Mouse (Mus musculus): ENCODE results near the gene Adprhl2. TPM values are rescaled to one million over a fixed set of nuclear protein-coding genes. Genes with fewer than 3 reads are reported as not detected.

Adprhl2 gene
- polyA plus RNA-seq, 1 experiment from 2014 or later = 25.1 TPM

- Histone ChIP-seq H3K4me1 (ENCODE audit: control insufficient read depth in 2 of 2, insufficient read depth in 2 of 2, low read length in 2 of 2) (peaks cover 7 to 8% of the 10 kb centered on the region in 2 experiments; a peak in 2 of 4 replicates), H3K9ac (ENCODE audit: low read length) (no peak overlapping the region), H3K9me3 (ENCODE audit: control insufficient read depth, low read length) (no peaks in the 10 kb centered on the region), H3K36me3 (ENCODE audit: control insufficient read depth, insufficient read depth, low read length) (no peaks in the 10 kb centered on the region), H3K27me3 (ENCODE audit: control insufficient read depth, insufficient read depth, low read length) (peaks cover 24% of the 10 kb centered on the region), H3K27ac (replicated peaks in 1 of 2; ENCODE audit: control insufficient read depth in 1 of 2, insufficient read depth in 1 of 2, low read depth in 2 of 2, low read length in 2 of 2) (no peak overlapping the region), H3K4me2 (ENCODE audit: low read length) (no peak overlapping the region), H3K4me3 (ENCODE audit: control insufficient read depth in 1 of 2, insufficient read depth in 1 of 2, low read depth in 1 of 2, low read length in 2 of 2) (no peak overlapping the region)
- WGBS = 19% methylated on average over 6 of the region's 6 CpGs
- no peak for ATAC-seq (ENCODE audit: insufficient number of reproducible peaks, insufficient read depth, low FRiP score, low read depth)
Measured at GRCm38 (mm10) chr4:126326036-126326435, 4.5 kb upstream of the Adprhl2 start.

- no peak for ATAC-seq (ENCODE audit: insufficient number of reproducible peaks, insufficient read depth, low FRiP score, low read depth)
- H3K4me2 ChIP-seq (ENCODE audit: low read length) = peak within 1 kb of the TSS; percentile 54
Measured at GRCm38 (mm10) chr4:126325281-126325861, 3.9 kb upstream of the Adprhl2 start, which contains the start of gene Tekt2. TSS of gene Tekt2 (minus strand) at chr4:126325688.

GRCm38 (mm10) chr4:126324861-126325260 is 3.4 kb upstream of the Adprhl2 start:
- no peak for ATAC-seq (ENCODE audit: insufficient number of reproducible peaks, insufficient read depth, low FRiP score, low read depth)
- Histone ChIP-seq H3K4me2 (ENCODE audit: low read length) (peak overlapping the region; percentile 54), H3K36me3 (ENCODE audit: control insufficient read depth, insufficient read depth, low read length) (no peaks in the 10 kb centered on the region), H3K4me3 (ENCODE audit: control insufficient read depth in 1 of 2, insufficient read depth in 1 of 2, low read depth in 1 of 2, low read length in 2 of 2) (no peak overlapping the region), H3K27ac (replicated peaks in 1 of 2; ENCODE audit: control insufficient read depth in 1 of 2, insufficient read depth in 1 of 2, low read depth in 2 of 2, low read length in 2 of 2) (no peak overlapping the region), H3K9me3 (ENCODE audit: control insufficient read depth, low read length) (no peaks in the 10 kb centered on the region), H3K4me1 (ENCODE audit: control insufficient read depth in 2 of 2, insufficient read depth in 2 of 2, low read length in 2 of 2) (peaks cover 11 to 15% of the 10 kb centered on the region in 2 experiments), H3K9ac (ENCODE audit: low read length) (no peak overlapping the region), H3K27me3 (ENCODE audit: control insufficient read depth, insufficient read depth, low read length) (peaks cover 24% of the 10 kb centered on the region)
- WGBS = 36% methylated on average over 13 of the region's 13 CpGs

More at GRCm38 (mm10) chr4:126325281-126325861, 3.9 kb upstream of the Adprhl2 start, which contains the start of gene Tekt2:
- Histone ChIP-seq H3K27me3 (ENCODE audit: control insufficient read depth, insufficient read depth, low read length) (peaks cover 24% of the 10 kb centered on the region), H3K27ac (replicated peaks in 1 of 2; ENCODE audit: control insufficient read depth in 1 of 2, insufficient read depth in 1 of 2, low read depth in 2 of 2, low read length in 2 of 2) (no peak within 1 kb of the TSS), H3K4me3 (ENCODE audit: control insufficient read depth in 1 of 2, insufficient read depth in 1 of 2, low read depth in 1 of 2, low read length in 2 of 2) (peak within 1 kb of the TSS in 1 of 2 experiments; percentile 13; a peak in 1 of 4 replicates), H3K9me3 (ENCODE audit: control insufficient read depth, low read length) (no peaks in the 10 kb centered on the region), H3K36me3 (ENCODE audit: control insufficient read depth, insufficient read depth, low read length) (no peaks in the 10 kb centered on the region), H3K9ac (ENCODE audit: low read length) (peak within 1 kb of the TSS; percentile 34; the same call in 1 of the 2 replicates), H3K4me1 (ENCODE audit: control insufficient read depth in 2 of 2, insufficient read depth in 2 of 2, low read length in 2 of 2) (peaks cover 9 to 12% of the 10 kb centered on the region in 2 experiments)
- WGBS = 17% methylated on average over 23 of the region's 23 CpGs

GRCm38 (mm10) chr4:126322646-126323045 is 1.1 kb upstream of the Adprhl2 start:
- Histone ChIP-seq H3K27me3 (ENCODE audit: control insufficient read depth, insufficient read depth, low read length) (peaks cover 24% of the 10 kb centered on the region), H3K4me1 (ENCODE audit: control insufficient read depth in 2 of 2, insufficient read depth in 2 of 2, low read length in 2 of 2) (peaks cover 11 to 16% of the 10 kb centered on the region in 2 experiments), H3K36me3 (ENCODE audit: control insufficient read depth, insufficient read depth, low read length) (peaks cover 10% of the 10 kb centered on the region), H3K4me2 (ENCODE audit: low read length) (no peak overlapping the region), H3K27ac (replicated peaks in 1 of 2; ENCODE audit: control insufficient read depth in 1 of 2, insufficient read depth in 1 of 2, low read depth in 2 of 2, low read length in 2 of 2) (no peak overlapping the region), H3K9me3 (ENCODE audit: control insufficient read depth, low read length) (no peaks in the 10 kb centered on the region), H3K4me3 (ENCODE audit: control insufficient read depth in 1 of 2, insufficient read depth in 1 of 2, low read depth in 1 of 2, low read length in 2 of 2) (no peak overlapping the region), H3K9ac (ENCODE audit: low read length) (no peak overlapping the region)
- WGBS = 93% methylated on average over 13 of the region's 13 CpGs
- no peak for ATAC-seq (ENCODE audit: insufficient number of reproducible peaks, insufficient read depth, low FRiP score, low read depth)

GRCm38 (mm10) chr4:126321854-126322511 is 480 bp upstream of the Adprhl2 start:
- Histone ChIP-seq H3K4me2 (ENCODE audit: low read length) (peak overlapping the region; percentile 94), H3K4me3 (ENCODE audit: control insufficient read depth in 1 of 2, insufficient read depth in 1 of 2, low read depth in 1 of 2, low read length in 2 of 2) (peak overlapping the region; percentile 39 to 92), H3K27ac (replicated peaks in 1 of 2; ENCODE audit: control insufficient read depth in 1 of 2, insufficient read depth in 1 of 2, low read depth in 2 of 2, low read length in 2 of 2) (no peak overlapping the region), H3K4me1 (ENCODE audit: control insufficient read depth in 2 of 2, insufficient read depth in 2 of 2, low read length in 2 of 2) (peaks cover 11 to 16% of the 10 kb centered on the region in 2 experiments), H3K9ac (ENCODE audit: low read length) (peak overlapping the region; percentile 57; the same call in 1 of the 2 replicates), H3K36me3 (ENCODE audit: control insufficient read depth, insufficient read depth, low read length) (peaks cover 17% of the 10 kb centered on the region), H3K9me3 (ENCODE audit: control insufficient read depth, low read length) (no peaks in the 10 kb centered on the region), H3K27me3 (ENCODE audit: control insufficient read depth, insufficient read depth, low read length) (peaks cover 24% of the 10 kb centered on the region)
- WGBS = 51% methylated on average over 28 of the region's 28 CpGs
- ATAC-seq (ENCODE audit: insufficient number of reproducible peaks, insufficient read depth, low FRiP score, low read depth) = no peak

GRCm38 (mm10) chr4:126319806-126320205 is 1.7 kb downstream of the Adprhl2 start:
- 87% methylated on average over 6 of the region's 6 CpGs for WGBS
- Histone ChIP-seq H3K9ac (ENCODE audit: low read length) (no peak overlapping the region), H3K4me1 (ENCODE audit: control insufficient read depth in 2 of 2, insufficient read depth in 2 of 2, low read length in 2 of 2) (peaks cover 6 to 17% of the 10 kb centered on the region in 2 experiments), H3K36me3 (ENCODE audit: control insufficient read depth, insufficient read depth, low read length) (peaks cover 38% of the 10 kb centered on the region), H3K27ac (replicated peaks in 1 of 2; ENCODE audit: control insufficient read depth in 1 of 2, insufficient read depth in 1 of 2, low read depth in 2 of 2, low read length in 2 of 2) (no peak overlapping the region), H3K9me3 (ENCODE audit: control insufficient read depth, low read length) (no peaks in the 10 kb centered on the region), H3K4me2 (ENCODE audit: low read length) (no peak overlapping the region), H3K4me3 (ENCODE audit: control insufficient read depth in 1 of 2, insufficient read depth in 1 of 2, low read depth in 1 of 2, low read length in 2 of 2) (no peak overlapping the region), H3K27me3 (ENCODE audit: control insufficient read depth, insufficient read depth, low read length) (peaks cover 13% of the 10 kb centered on the region)
- ATAC-seq (ENCODE audit: insufficient number of reproducible peaks, insufficient read depth, low FRiP score, low read depth) = no peak

- WGBS = 91% methylated on average over 13 of the region's 13 CpGs
- Histone ChIP-seq H3K36me3 (ENCODE audit: control insufficient read depth, insufficient read depth, low read length) (peaks cover 38% of the 10 kb centered on the region), H3K4me3 (ENCODE audit: control insufficient read depth in 1 of 2, insufficient read depth in 1 of 2, low read depth in 1 of 2, low read length in 2 of 2) (no peak overlapping the region), H3K9ac (ENCODE audit: low read length) (no peak overlapping the region), H3K4me1 (ENCODE audit: control insufficient read depth in 2 of 2, insufficient read depth in 2 of 2, low read length in 2 of 2) (peaks cover 5 to 13% of the 10 kb centered on the region in 2 experiments), H3K27ac (replicated peaks in 1 of 2; ENCODE audit: control insufficient read depth in 1 of 2, insufficient read depth in 1 of 2, low read depth in 2 of 2, low read length in 2 of 2) (no peak overlapping the region), H3K27me3 (ENCODE audit: control insufficient read depth, insufficient read depth, low read length) (no peaks in the 10 kb centered on the region), H3K4me2 (ENCODE audit: low read length) (no peak overlapping the region), H3K9me3 (ENCODE audit: control insufficient read depth, low read length) (no peaks in the 10 kb centered on the region)
- ATAC-seq (ENCODE audit: insufficient number of reproducible peaks, insufficient read depth, low FRiP score, low read depth) = no peak
Measured at GRCm38 (mm10) chr4:126316443-126317040, 5.0 kb downstream of the Adprhl2 start.

Measured in heart, embryonic 14.5 days (tissue).